Mouse (Mus musculus) cerebellum, adult 8-10 months (tissue): Measurements from ENCODE around the gene Zkscan2.

Experiments
- DNase-seq: peaks from one replicate; pipeline ENCODE4 v3.0.0; 2022

Zkscan2 gene

DNA sequence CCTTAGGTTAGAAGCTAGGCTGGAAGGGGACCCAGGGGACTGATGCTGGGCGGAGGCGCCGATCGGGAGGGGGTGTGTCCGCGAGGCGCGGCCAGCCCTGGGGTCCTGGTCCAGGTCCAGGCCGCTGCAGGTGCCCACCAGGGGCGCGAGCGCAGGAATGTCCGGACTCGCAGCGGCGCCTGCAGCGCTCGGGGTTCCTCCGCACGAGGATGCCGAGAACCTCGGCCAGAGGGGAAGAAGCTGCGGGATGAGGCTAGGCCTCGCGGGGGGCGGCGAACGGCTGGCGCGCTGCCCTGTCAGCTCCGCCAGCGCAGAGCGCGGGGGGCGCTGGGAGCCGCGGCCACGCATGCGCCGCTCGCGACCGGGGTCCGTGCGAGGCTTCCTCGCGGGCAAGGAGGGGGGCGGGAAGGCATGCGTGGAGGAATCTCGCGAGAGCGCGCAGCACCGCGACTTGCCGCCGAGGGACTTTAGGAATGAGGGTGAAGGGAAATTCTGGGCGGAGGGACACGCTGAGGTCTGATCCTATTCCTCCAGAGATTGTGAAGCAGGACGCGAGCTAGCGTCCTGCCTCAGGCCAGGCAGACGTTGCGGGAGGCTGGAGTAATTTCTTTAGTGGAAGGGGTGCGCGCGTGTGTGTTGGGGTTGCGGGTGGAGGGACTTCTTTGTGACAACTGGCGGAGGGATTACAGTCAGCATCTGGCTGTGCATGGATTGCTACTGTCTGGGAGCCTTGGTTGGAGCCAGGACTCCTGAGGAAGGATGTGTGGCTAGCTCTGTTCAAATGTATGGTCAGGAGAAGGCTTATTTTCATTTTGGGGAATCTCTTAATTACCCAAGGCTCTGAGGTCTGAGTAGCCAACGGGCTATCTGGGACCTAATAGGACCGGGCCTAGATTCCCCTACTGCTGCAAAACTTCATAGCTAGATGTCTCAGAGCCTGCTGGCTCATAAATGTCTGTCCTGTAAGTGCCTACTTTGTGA lies at the start of gene Zkscan2:
TSS of gene Zkscan2 (minus strand) at position 211 of the 981 bp plus-strand sequence.
- DNase-seq = peak; percentile 89

GRCm38 (mm10) chr7:123529190-123529589 lies 28.9 kb upstream of the Zkscan2 start:
- no peak for DNase-seq

DNA sequence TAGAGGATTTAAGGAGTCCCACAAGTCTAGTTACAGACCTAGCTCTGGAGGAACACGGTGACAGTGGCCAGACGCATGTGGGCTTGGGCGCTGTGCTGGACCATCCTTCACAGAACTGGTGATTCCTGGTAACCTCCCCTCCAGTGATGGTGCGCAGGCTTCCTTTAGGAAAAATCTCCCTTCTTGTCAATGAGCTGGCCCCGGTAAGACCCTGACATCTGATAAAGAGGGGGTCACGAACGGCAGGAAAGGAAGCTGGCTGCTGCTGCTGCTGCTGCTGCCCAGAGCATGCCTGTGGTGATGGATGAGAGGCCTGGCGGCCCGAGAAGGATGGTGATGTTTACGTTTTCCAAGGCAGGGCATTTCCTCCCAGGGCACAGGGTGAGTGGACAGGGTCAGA lies 25.5 kb upstream of the Zkscan2 start:
- no peak for DNase-seq

DNA sequence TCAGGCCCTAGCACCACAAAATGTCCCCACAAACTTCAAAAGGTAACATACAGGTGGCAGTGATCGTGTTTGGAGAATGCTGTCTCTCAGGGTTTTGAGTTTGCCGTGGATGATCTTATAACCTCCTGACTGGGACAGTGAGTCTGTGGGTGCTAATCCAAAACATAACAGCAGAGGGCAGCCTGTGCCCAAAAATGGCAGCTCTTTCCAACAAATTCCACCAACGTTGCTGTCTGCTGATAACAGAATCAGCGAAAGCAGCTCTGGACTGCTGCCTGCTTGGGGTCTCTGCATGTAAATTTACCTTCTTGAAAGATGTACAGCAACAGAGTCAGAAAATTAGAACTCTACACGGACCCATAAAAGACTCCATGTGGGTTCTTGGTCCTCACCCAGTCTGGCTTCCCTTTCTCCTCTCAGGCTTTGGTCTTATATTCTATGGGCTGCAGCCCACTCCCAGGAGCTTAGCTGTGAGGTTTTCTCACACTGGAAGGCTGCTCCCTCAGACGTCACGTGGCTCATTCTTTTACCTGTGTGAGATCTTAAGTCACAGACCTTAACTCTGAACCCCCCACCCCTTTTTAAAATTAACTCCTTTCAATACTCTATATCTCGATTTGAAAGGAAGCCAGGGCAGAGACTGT lies 24.1 kb upstream of the Zkscan2 start:
- peak; percentile 71 for DNase-seq

GRCm38 (mm10) chr7:123507946-123508345 lies 7.7 kb upstream of the Zkscan2 start:
- no peak for DNase-seq

DNA sequence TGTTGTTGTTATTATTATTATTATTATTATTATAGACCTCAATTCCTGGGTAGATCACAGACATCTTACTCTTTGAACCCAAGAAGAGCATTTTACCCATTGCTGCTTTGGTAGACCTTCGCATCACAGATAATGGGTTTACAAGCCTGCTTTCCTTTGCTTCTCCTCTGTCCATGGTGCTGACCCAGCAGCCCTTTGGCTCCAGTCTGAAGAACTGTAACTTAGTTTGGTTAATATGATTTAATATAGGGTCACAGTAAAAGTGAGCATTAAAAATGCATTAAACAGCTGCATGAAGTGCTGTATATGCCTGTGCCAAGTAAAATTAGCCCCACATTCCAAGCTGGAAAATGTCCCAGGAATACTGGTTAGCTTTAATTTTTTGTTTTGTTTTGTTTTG lies 3.1 kb upstream of the Zkscan2 start:
- DNase-seq = no peak

GRCm38 (mm10) chr7:123499481-123500238 lies 589 bp downstream of the Zkscan2 start:
- DNase-seq = peak; percentile 39

GRCm38 (mm10) chr7:123487703-123488102 lies 12.5 kb downstream of the Zkscan2 start:
- no peak for DNase-seq

GRCm38 (mm10) chr7:123467961-123468360 lies 32.3 kb downstream of the Zkscan2 start:
- peak; percentile 24 for DNase-seq

DNA sequence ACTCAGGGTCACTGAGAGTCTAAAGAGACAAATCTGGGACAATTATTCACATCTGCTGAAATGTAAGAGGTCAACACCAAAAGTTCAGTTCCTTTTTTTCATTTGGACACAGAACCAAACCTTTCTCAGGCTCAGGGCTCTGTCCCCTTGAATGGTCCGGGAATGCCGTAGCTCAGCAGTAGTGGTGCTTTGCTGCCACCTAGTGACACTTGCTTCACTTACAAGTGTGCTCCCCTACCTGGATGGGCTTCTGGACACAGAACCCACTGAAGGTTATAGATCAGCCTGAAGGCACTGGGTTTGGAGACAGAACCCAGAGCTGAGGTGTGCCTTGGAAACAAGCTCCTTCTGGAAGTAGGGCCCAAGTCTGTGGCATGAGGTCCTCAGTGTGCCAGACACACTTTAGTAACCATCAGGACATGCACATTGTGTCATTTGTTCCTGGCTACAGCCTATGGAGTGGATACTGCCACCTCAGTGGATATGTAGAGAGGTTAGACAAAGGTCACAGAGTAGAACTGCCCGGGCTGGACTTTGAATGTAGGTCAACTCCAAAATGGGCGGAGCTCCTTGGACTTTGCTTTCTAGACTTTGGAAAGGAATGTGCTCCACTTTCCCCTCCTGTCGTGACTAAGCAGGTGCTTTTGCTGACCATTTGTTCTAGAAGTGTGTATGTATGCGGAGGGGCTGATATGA lies 34.4 kb downstream of the Zkscan2 start:
- peak; percentile 80 for DNase-seq

DNA sequence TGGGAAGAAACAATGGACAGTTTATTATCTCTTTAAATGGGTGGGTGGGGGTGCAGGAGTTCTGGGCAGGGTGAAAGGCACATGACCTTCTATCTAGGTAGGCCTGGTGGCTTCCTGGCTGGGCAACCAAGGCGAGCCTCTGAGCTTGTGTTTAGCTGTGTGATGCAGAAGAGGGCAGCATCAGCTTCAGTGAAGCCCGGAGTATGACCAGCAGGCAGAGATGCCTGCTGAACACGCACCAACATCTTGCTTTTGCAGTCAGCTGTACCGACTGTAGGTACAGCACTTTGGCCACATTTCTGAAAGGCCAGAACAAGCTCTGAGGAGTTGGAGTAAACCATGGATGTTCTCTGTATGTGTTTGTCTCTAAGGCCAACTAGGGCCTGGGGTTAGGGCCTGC lies 36.7 kb downstream of the Zkscan2 start:
- DNase-seq = no peak

- peak; percentile 16 for DNase-seq
Observed at GRCm38 (mm10) chr7:123462070-123462501, 38.2 kb downstream of the Zkscan2 start, which contains the start of gene Aqp8. Aqp8 (plus strand) TSS chr7:123462291.

DNA sequence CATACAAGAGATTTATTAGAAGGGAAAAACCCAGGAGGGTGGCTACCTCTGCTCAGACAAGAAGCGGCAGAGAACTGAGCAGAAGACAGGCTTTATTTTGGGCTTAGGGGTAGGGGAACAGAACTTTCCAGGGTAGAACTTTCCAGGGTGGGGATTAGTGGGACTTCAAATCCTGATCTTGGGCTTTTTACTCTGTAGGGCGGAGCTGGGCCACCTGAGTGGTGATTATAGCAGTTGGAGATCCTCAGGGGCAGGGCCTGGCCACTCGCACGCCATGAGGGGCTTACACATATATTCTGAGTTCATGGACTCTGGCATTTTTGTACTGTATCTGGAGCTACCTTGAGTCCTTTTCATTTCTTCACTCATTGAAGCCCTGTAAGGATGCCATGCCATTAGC lies 38.9 kb downstream of the Zkscan2 start:
- DNase-seq = no peak

DNA sequence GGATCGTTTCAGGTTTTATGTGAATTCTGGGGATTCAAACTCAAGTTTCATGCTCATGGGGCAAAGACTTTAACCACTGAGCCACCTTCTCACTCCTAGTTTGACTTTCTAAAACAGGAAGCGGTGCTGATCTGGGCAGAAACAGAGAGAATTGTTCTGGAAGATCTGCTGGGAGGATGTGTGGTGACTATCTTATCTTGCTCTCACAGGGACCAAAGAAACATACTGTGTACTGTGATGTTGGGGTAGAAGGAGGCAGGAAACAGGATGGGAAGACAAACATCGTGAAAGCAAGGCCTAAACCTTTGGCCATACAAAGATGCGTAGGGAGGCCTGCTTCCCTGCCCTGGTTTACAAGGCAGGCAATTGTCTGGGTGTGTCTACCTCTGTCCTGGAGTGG lies 41.0 kb downstream of the Zkscan2 start:
- DNase-seq = no peak

DNA sequence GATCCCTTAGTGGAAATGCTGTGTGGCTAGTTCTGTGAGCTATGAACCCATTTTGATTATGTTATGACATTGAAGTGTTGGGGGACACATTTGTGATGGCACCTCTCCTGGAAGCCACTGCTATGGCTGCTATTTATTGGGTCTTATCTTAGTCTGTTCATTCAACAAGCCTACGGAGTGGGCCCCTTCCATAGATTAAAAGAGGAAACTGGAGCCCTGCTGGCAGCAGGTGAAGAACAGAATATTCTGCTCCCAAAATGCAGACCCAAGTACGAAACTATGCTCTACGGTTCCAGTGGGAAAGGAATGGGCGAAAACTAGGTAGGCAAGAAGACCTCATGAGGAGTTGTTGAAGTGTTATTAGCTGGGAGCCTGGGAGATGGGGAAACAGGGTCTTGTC lies 41.9 kb downstream of the Zkscan2 start:
- no peak for DNase-seq

- no peak for DNase-seq
Observed at GRCm38 (mm10) chr7:123455088-123455487, 45.2 kb downstream of the Zkscan2 start.

GRCm38 (mm10) chr7:123453066-123453465 lies 47.2 kb downstream of the Zkscan2 start:
- DNase-seq = no peak

DNA sequence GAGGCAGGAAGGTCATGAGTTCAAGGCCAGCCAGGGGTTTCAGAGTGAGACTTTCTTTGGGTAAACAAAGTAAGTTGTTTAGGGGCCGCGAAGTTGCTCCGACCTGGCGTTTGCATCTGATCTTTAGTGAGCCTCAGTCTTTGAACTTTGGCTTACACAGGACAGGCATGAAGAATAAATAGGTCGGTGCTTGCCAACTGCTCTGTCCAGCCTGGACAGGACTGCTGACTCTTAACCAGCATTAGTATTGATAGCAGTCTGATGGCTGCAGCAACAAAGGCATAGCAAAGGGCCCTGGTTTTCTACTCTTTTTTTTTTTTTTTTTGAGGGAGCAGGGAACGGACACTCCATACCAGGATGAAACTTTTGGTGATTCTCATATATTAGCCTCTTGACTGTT lies 47.7 kb downstream of the Zkscan2 start:
- no peak for DNase-seq

GRCm38 (mm10) chr7:123450515-123450914 lies 49.7 kb downstream of the Zkscan2 start:
- DNase-seq = no peak

DNA sequence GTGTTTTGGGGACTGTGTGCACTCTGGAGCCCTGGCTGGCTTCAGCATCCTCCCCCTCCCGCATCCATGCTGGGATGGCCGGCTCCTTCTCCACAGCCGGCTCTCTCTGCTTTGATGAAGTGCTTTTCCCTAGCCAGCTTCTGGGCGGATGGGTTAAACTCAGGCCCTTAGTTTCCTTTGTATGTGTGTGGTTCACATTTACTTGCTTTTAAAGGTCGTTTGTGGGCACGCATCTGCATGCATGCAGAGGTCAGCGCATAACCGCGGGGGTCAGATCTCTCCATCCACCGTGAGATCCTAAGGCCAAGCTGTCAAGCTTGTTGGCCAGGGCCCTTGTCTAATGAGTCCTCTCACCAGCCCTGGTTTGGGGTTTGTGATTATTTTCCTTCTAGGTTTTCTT lies 50.6 kb downstream of the Zkscan2 start:
- no peak for DNase-seq

DNA sequence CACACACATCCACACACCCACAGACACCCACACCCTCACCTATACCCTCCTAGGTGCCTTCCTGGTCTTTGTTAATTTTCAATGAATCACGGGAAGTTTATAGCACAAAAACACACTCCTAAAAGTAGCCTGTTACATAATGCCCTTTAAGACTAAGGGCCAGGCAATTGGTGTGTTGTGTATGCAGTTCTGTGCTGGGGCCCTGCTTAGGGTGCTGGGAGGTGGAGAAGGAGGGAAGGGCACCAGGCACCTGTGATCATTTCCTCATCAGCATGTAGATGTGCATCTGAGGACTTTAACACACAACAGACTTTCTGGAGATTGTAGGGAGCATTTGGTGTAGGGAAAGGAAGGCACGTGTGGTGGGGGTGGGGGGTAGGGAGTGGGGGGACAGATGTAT lies 51.5 kb downstream of the Zkscan2 start:
- no peak for DNase-seq

DNA sequence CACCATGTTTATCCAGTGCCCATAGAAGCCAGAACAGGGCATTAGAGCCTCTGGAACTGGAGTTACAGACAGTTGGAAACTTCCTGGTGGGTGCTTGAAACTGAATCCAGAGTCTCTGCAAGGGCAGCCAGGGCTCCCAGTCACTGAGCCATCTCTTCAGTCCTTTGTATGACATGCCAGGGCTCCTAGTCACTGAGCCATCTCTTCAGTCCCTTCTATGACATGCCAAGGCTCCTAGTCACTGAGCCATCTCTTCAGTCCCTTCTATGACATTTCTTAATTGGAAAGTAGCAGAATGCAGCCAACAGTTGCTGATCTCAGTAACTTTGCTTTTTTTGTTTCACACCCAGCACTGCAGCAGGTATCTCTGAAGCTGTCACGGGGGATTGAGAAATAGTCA lies 58.2 kb downstream of the Zkscan2 start:
- DNase-seq = no peak

GRCm38 (mm10) chr7:123431206-123431605 lies 69.0 kb downstream of the Zkscan2 start:
- no peak for DNase-seq
